Mouse (Mus musculus): ENCODE measurements at regions not wholly inside any gene's neighbourhood (a gene's known extent, or its start where the extent isn't known, plus 50 kb on each side); places are given as distances from the start of the nearest gene placed in this dataset.

DNA sequence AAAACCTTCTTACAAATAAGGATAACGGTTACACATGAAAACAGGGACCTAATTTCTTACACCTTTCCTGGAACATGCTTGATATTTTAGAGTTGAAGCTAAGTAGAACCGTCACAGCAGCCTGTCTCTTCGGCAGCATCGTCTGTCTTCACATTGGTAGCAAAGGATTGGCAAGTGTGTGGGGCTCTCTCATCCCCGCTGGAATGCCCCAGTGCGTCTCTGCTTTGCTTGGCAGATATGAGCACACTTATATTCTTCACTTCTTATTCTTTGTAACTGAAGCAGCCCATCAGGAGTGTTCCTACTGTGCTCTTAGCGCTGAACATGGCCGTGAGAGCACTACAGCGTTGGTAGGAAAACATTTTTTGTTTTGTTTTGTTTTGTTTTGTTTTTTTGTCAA, 414.1 kb downstream of the Cd109 start:
- Histone ChIP-seq H3K4me2 (ENCODE audit: low read length) (no peak overlapping the region), H3K9me3 (ENCODE audit: control insufficient read depth, low read length) (no peaks in the 10 kb centered on the region), H3K9ac (ENCODE audit: low read depth, low read length) (no peak overlapping the region), H3K36me3 (ENCODE audit: control insufficient read depth, insufficient read depth, low read length) (no peaks in the 10 kb centered on the region), H3K4me1 (ENCODE audit: control insufficient read depth, insufficient read depth, low read depth, low read length) (no peaks in the 10 kb centered on the region), H3K4me3 (ENCODE audit: low read length) (no peak overlapping the region), H3K27me3 (replicated peaks; ENCODE audit: control insufficient read depth, insufficient read depth, low read length) (no peaks in the 10 kb centered on the region), H3K27ac (ENCODE audit: low read depth, low read length) (no peak overlapping the region)
- no peak for ATAC-seq
- WGBS, result 84% methylated on average over 9 of the region's 9 CpGs

DNA sequence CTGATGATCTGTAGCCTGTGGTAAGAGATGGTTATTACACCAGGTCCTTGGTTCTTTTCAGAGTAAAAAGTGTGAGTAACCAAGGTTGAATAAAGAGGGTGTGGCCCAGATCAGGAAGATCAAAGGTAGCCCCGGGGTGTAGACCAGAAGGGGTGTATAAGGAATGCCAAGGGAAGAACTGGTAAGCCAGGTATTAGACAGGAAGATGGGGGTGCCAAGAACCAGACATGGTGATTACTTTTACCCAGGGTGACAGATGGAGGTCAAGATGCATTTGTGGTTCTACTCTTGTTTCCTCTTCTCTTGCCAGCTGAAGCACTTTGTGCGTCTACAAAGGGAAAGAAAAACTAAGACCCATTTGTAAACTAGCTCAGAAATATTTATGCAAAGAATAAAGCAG, 420.3 kb downstream of the Cd109 start:
- 84% methylated on average over 2 of the region's 2 CpGs for WGBS
- Histone ChIP-seq H3K9me3 (ENCODE audit: control insufficient read depth, low read length) (no peaks in the 10 kb centered on the region), H3K27me3 (replicated peaks; ENCODE audit: control insufficient read depth, insufficient read depth, low read length) (no peaks in the 10 kb centered on the region), H3K4me2 (ENCODE audit: low read length) (no peak overlapping the region), H3K9ac (ENCODE audit: low read depth, low read length) (no peak overlapping the region), H3K4me3 (ENCODE audit: low read length) (no peak overlapping the region), H3K27ac (ENCODE audit: low read depth, low read length) (no peak overlapping the region), H3K4me1 (ENCODE audit: control insufficient read depth, insufficient read depth, low read depth, low read length) (no peaks in the 10 kb centered on the region), H3K36me3 (ENCODE audit: control insufficient read depth, insufficient read depth, low read length) (no peaks in the 10 kb centered on the region)
- ATAC-seq, result no peak

- no peaks in the 10 kb centered on the region for H3K36me3 ChIP-seq (ENCODE audit: control insufficient read depth, insufficient read depth, low read length)
- no peaks in the 10 kb centered on the region for H3K9me3 ChIP-seq (ENCODE audit: control insufficient read depth, low read length)
- no peak overlapping the region for H3K27ac ChIP-seq (ENCODE audit: low read depth, low read length)
- H3K4me2 ChIP-seq (ENCODE audit: low read length), result no peak overlapping the region
- WGBS, result 84% methylated on average over 1 of the region's 1 CpGs
- H3K4me3 ChIP-seq (ENCODE audit: low read length), result no peak overlapping the region
- no peaks in the 10 kb centered on the region for H3K27me3 ChIP-seq (replicated peaks; ENCODE audit: control insufficient read depth, insufficient read depth, low read length)
- H3K4me1 ChIP-seq (ENCODE audit: control insufficient read depth, insufficient read depth, low read depth, low read length), result no peaks in the 10 kb centered on the region
- H3K9ac ChIP-seq (ENCODE audit: low read depth, low read length), result no peak overlapping the region
- ATAC-seq, result no peak
These were observed 421.7 kb downstream of the Cd109 start for GRCm38 (mm10) chr9:79037054-79037453.

DNA sequence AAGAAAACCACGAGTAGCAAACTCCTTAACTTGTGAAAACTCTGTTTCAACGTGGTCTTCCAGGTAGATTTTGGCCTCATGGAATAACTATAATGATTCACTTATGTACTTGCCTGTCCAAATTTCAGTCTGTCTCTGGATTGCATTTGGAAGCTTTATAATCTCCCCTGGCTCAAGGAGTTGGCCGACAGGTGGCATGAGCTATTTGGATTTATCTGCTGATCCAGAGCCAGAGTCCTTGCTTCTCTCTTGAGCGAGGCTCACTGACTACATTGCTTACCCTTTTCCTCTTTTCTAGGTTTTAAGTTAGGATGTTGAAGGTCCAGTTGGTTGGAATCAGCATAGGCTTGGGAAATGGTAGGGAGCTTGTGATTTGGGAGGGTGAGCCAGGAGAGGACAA, 423.6 kb downstream of the Cd109 start:
- no peaks in the 10 kb centered on the region for H3K36me3 ChIP-seq (ENCODE audit: control insufficient read depth, insufficient read depth, low read length)
- no peak overlapping the region for H3K9ac ChIP-seq (ENCODE audit: low read depth, low read length)
- H3K4me1 ChIP-seq (ENCODE audit: control insufficient read depth, insufficient read depth, low read depth, low read length), result no peaks in the 10 kb centered on the region
- no peaks in the 10 kb centered on the region for H3K27me3 ChIP-seq (replicated peaks; ENCODE audit: control insufficient read depth, insufficient read depth, low read length)
- 91% methylated on average over 4 of the region's 4 CpGs for WGBS
- H3K27ac ChIP-seq (ENCODE audit: low read depth, low read length), result no peak overlapping the region
- no peak for ATAC-seq
- no peaks in the 10 kb centered on the region for H3K9me3 ChIP-seq (ENCODE audit: control insufficient read depth, low read length)
- no peak overlapping the region for H3K4me3 ChIP-seq (ENCODE audit: low read length)
- H3K4me2 ChIP-seq (ENCODE audit: low read length), result no peak overlapping the region

GRCm38 (mm10) chr9:79044344-79044743, 429.0 kb downstream of the Cd109 start:
- H3K4me2 ChIP-seq (ENCODE audit: low read length), result no peak overlapping the region
- H3K4me1 ChIP-seq (ENCODE audit: control insufficient read depth, insufficient read depth, low read depth, low read length), result no peaks in the 10 kb centered on the region
- H3K9me3 ChIP-seq (ENCODE audit: control insufficient read depth, low read length), result no peaks in the 10 kb centered on the region
- 90% methylated on average over 1 of the region's 1 CpGs for WGBS
- no peak for ATAC-seq
- H3K36me3 ChIP-seq (ENCODE audit: control insufficient read depth, insufficient read depth, low read length), result no peaks in the 10 kb centered on the region
- H3K27me3 ChIP-seq (replicated peaks; ENCODE audit: control insufficient read depth, insufficient read depth, low read length), result no peaks in the 10 kb centered on the region
- H3K9ac ChIP-seq (ENCODE audit: low read depth, low read length), result no peak overlapping the region
- H3K27ac ChIP-seq (ENCODE audit: low read depth, low read length), result no peak overlapping the region
- H3K4me3 ChIP-seq (ENCODE audit: low read length), result no peak overlapping the region

- no peaks in the 10 kb centered on the region for H3K27me3 ChIP-seq (replicated peaks; ENCODE audit: control insufficient read depth, insufficient read depth, low read length)
- WGBS, result 14% methylated on average over 2 of the region's 2 CpGs
- H3K4me2 ChIP-seq (ENCODE audit: low read length), result no peak overlapping the region
These were observed 430.0 kb downstream of the Cd109 start for GRCm38 (mm10) chr9:79045314-79045713.

DNA sequence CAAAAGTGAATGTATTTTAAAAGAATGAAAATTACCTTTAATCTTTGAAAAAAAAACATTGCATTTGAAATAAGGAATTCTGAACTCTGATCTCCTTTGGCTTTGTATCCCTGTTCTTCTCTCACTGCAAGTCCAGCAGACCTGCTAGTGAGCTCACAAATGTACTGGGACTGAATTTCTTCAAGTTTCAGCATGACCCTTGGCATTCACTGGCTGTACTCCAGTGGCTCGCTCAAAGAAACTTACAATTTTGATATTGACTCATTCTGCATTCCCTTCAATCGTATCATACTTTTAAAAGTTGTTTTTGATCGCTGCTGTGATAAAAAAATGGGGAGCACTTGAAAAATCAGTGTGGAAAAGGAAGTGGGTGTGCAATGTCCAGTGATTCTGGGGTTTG, 456.6 kb downstream of the Cd109 start:
- no peaks in the 10 kb centered on the region for H3K9me3 ChIP-seq (ENCODE audit: control insufficient read depth, low read length)
- H3K4me2 ChIP-seq (ENCODE audit: low read length), result no peak overlapping the region
- H3K27ac ChIP-seq (ENCODE audit: low read depth, low read length), result no peak overlapping the region
- H3K4me1 ChIP-seq (ENCODE audit: control insufficient read depth, insufficient read depth, low read depth, low read length), result no peaks in the 10 kb centered on the region
- no peaks in the 10 kb centered on the region for H3K27me3 ChIP-seq (replicated peaks; ENCODE audit: control insufficient read depth, insufficient read depth, low read length)
- no peak for ATAC-seq
- H3K9ac ChIP-seq (ENCODE audit: low read depth, low read length), result no peak overlapping the region
- 82% methylated on average over 3 of the region's 3 CpGs for WGBS
- H3K4me3 ChIP-seq (ENCODE audit: low read length), result no peak overlapping the region
- no peaks in the 10 kb centered on the region for H3K36me3 ChIP-seq (ENCODE audit: control insufficient read depth, insufficient read depth, low read length)

More at GRCm38 (mm10) chr9:79045314-79045713, 430.0 kb downstream of the Cd109 start:
- no peak for ATAC-seq
- Histone ChIP-seq H3K9me3 (ENCODE audit: control insufficient read depth, low read length) (no peaks in the 10 kb centered on the region), H3K27ac (ENCODE audit: low read depth, low read length) (no peak overlapping the region), H3K9ac (ENCODE audit: low read depth, low read length) (no peak overlapping the region), H3K4me1 (ENCODE audit: control insufficient read depth, insufficient read depth, low read depth, low read length) (no peaks in the 10 kb centered on the region), H3K4me3 (ENCODE audit: low read length) (no peak overlapping the region), H3K36me3 (ENCODE audit: control insufficient read depth, insufficient read depth, low read length) (no peaks in the 10 kb centered on the region)

GRCm38 (mm10) chr9:79109611-79110010, 494.3 kb downstream of the Cd109 start:
- 75% methylated on average over 2 of the region's 2 CpGs for WGBS

DNA sequence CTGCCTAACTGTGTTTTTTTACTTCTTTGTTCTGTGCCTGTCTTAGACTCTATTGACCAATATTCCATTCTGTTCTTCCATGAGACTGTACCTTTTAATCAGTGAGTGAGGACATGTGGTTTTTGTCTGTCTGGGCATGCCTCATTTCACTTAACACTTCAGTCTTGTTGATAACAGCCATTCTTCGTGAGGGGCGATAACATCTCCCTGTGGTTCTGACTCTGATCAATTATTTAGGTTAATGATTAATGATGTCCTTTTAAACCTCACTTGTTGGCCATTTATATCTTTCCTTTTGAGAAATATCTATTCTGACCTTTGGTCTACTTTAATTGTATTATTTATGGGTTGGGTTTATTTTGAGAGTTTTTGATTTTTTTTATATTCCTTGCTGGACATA, 496.0 kb downstream of the Cd109 start:
- Histone ChIP-seq H3K9me3 (ENCODE audit: control insufficient read depth, low read length) (no peaks in the 10 kb centered on the region), H3K9ac (ENCODE audit: low read depth, low read length) (no peak overlapping the region), H3K4me1 (ENCODE audit: control insufficient read depth, insufficient read depth, low read depth, low read length) (no peaks in the 10 kb centered on the region), H3K36me3 (ENCODE audit: control insufficient read depth, insufficient read depth, low read length) (no peaks in the 10 kb centered on the region), H3K27ac (ENCODE audit: low read depth, low read length) (no peak overlapping the region), H3K4me3 (ENCODE audit: low read length) (no peak overlapping the region), H3K27me3 (replicated peaks; ENCODE audit: control insufficient read depth, insufficient read depth, low read length) (no peaks in the 10 kb centered on the region), H3K4me2 (ENCODE audit: low read length) (no peak overlapping the region)
- ATAC-seq, result no peak
- WGBS, result 51% methylated on average over 2 of the region's 2 CpGs

More at GRCm38 (mm10) chr9:79109611-79110010, 494.3 kb downstream of the Cd109 start:
- H3K36me3 ChIP-seq (ENCODE audit: control insufficient read depth, insufficient read depth, low read length), result no peaks in the 10 kb centered on the region
- H3K4me3 ChIP-seq (ENCODE audit: low read length), result no peak overlapping the region
- no peak overlapping the region for H3K9ac ChIP-seq (ENCODE audit: low read depth, low read length)
- H3K4me1 ChIP-seq (ENCODE audit: control insufficient read depth, insufficient read depth, low read depth, low read length), result no peaks in the 10 kb centered on the region
- no peak overlapping the region for H3K4me2 ChIP-seq (ENCODE audit: low read length)
- H3K9me3 ChIP-seq (ENCODE audit: control insufficient read depth, low read length), result no peaks in the 10 kb centered on the region
- H3K27me3 ChIP-seq (replicated peaks; ENCODE audit: control insufficient read depth, insufficient read depth, low read length), result no peaks in the 10 kb centered on the region
- peak; percentile 86 for ATAC-seq
- H3K27ac ChIP-seq (ENCODE audit: low read depth, low read length), result no peak overlapping the region

DNA sequence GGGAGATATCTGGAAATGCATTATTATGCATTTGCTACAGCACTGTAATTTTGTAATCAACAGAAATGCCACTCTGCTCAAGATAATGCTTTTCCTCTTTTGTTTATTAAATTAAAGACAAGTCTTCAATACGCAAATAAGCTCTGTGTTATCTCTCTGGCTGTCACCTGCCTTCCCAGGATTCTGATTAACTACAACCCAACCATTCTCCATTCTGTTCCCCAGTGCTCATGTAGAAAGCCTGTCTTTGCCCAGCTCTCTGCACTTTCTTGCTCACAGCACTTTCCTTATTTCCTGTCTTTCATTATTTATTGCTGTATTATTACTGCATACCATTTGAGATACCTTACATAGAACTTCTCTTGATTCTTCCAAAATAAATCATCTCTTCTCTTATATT, 525.6 kb downstream of the Cd109 start:
- no peak overlapping the region for H3K4me2 ChIP-seq (ENCODE audit: low read length)
- ATAC-seq, result no peak
- H3K9me3 ChIP-seq (ENCODE audit: control insufficient read depth, low read length), result no peaks in the 10 kb centered on the region
- no peaks in the 10 kb centered on the region for H3K36me3 ChIP-seq (ENCODE audit: control insufficient read depth, insufficient read depth, low read length)
- no peak overlapping the region for H3K27ac ChIP-seq (ENCODE audit: low read depth, low read length)
- no peaks in the 10 kb centered on the region for H3K4me1 ChIP-seq (ENCODE audit: control insufficient read depth, insufficient read depth, low read depth, low read length)
- H3K4me3 ChIP-seq (ENCODE audit: low read length), result no peak overlapping the region
- no peaks in the 10 kb centered on the region for H3K27me3 ChIP-seq (replicated peaks; ENCODE audit: control insufficient read depth, insufficient read depth, low read length)
- 69% methylated on average over 1 of the region's 1 CpGs for WGBS
- H3K9ac ChIP-seq (ENCODE audit: low read depth, low read length), result no peak overlapping the region

Measured in hindbrain, embryonic 16.5 days (tissue).